ENCODE assay signal across 9 mouse cellular contexts in the genomic region with DNA sequence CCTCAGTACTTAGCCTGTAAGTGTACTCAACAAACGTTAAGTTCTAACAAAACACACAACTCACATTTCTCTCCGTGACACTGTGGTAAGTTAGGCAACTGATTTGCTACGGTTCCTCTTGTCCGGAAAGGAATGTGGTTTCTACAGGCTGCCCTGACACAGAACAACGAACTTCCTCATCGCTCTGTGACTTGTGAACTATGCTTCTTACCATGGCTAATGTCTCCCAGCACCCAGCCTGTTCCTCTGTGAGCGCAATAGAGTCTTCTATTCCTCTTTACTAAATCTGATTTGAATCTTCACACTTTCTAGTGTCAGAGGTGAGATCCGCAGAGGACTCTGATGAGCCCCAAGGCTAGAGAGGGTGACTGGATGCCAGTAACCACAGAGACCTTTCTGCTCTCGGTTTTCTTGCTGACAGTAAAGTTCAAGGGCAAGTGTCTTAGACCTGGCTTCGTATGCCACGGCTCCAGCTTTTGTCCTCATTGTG. TPM values are rescaled to one million over a fixed set of nuclear protein-coding genes. Genes with fewer than 3 reads are reported as not detected.
DNase-seq lines count a peak whose midpoint lies in the region; ATAC-seq and TF ChIP-seq lines count a peak whose summit lies in the region.
"Had no signal": no experiment of that assay in that cellular context is flagged by ENCODE, and none has a peak within 500 bp of the region (broad histone marks: within the 10 kb centered on the region; RNA-seq: fewer than 3 reads in every experiment).

No protein-coding gene starts in this region.

- WGBS in forebrain, embryonic 11.5 days = 78% methylated on average over 11 of the region's 11 CpGs

- no peak overlapping the region for H3K9ac ChIP-seq in forebrain, embryonic 11.5 days (ENCODE audit: low read length)
- H3K9ac ChIP-seq: embryonic facial prominence, embryonic 12.5 days had no signal

- no peak overlapping the region for H3K4me2 ChIP-seq in forebrain, embryonic 11.5 days (ENCODE audit: low read depth, low read length, severe bottlenecking)
- H3K4me2 ChIP-seq: embryonic facial prominence, embryonic 12.5 days had no signal

- no peak for TF ChIP-seq POLR2A in bone marrow macrophage, adult 2 months (IDR thresholded peaks at IDR 0.05; ENCODE audit: borderline replicate concordance, low read depth, low read length)

- no peaks in the 10 kb centered on the region for H3K27me3 ChIP-seq in forebrain, embryonic 11.5 days (ENCODE audit: control insufficient read depth, insufficient read depth, low read length)
- H3K27me3 ChIP-seq: embryonic facial prominence, embryonic 12.5 days had no signal

- H3K4me3 ChIP-seq in bone marrow macrophage, adult 2 months (ENCODE audit: insufficient read depth, low read length) = peak overlapping the region; percentile 32
- no peak overlapping the region for H3K4me3 ChIP-seq in forebrain, embryonic 11.5 days (ENCODE audit: low read depth, low read length)
- H3K4me3 ChIP-seq: embryonic facial prominence, embryonic 12.5 days had no signal

- DNase-seq in lung, adult 18-20 months = peak; percentile 37 to 68
- peak; percentile 61 to 72 for DNase-seq in natural killer cell, adult 2 months (ENCODE audit: low spot score in 2 of 2)
- no peak for DNase-seq in forebrain, embryonic 11.5 days (ENCODE audit: low spot score)
- DNase-seq in right cerebral cortex, postnatal 14 days = no peak
- DNase-seq in layer of hippocampus, postnatal 36 days = no peak

- H3K9me3 ChIP-seq in forebrain, embryonic 11.5 days (ENCODE audit: control insufficient read depth, low read length) = no peaks in the 10 kb centered on the region
- H3K9me3 ChIP-seq: embryonic facial prominence, embryonic 12.5 days had no signal

- H3K4me1 ChIP-seq in bone marrow macrophage, adult 2 months (ENCODE audit: control insufficient read depth, insufficient read depth, low read length) = peaks cover 17% of the 10 kb centered on the region
- H3K4me1 ChIP-seq in forebrain, embryonic 11.5 days (replicated peaks; ENCODE audit: control insufficient read depth, insufficient read depth, low read length) = 0 out of 2 replicates have a peak, but pooled peaks cover 1% of the 10 kb centered on the region

- peak; percentile 35 for ATAC-seq in CD4-positive, CD25-positive, alpha-beta regulatory T cell, adult 4 months
- ATAC-seq in forebrain, embryonic 11.5 days (replicated peaks; ENCODE audit: low FRiP score) = no peak

- TF ChIP-seq CTCF in bone marrow macrophage, adult 2 months (IDR thresholded peaks at IDR 0.05; ENCODE audit: low read depth, low read length) = no peak

- no peaks in the 10 kb centered on the region for H3K36me3 ChIP-seq in forebrain, embryonic 11.5 days (ENCODE audit: control insufficient read depth, insufficient read depth, low read length)
- H3K36me3 ChIP-seq: embryonic facial prominence, embryonic 12.5 days had no signal

- H3K27ac ChIP-seq in bone marrow macrophage, adult 2 months (ENCODE audit: insufficient read depth, low read depth, low read length) = peak overlapping the region; percentile 88
- no peak overlapping the region for H3K27ac ChIP-seq in forebrain, embryonic 11.5 days (ENCODE audit: low read depth, low read length)
- H3K27ac ChIP-seq: embryonic facial prominence, embryonic 12.5 days had no signal

RNA-seq across cellular contexts. Expression of gene Emb, which starts 3.1 kb away (rescaled TPM):
- 100 to 1,000 TPM; 123 to 124 TPM for polyA plus RNA-seq in CD4-positive, CD25-positive, alpha-beta regulatory T cell, adult 4 months (2017; shearing (Covaris generic))
- 271 and 273 TPM in 2 replicates for polyA plus RNA-seq in bone marrow macrophage, adult 2 months (2012; ENCODE audit: insufficient read depth, insufficient read length, missing spikeins)
- 33.9 and 35.4 TPM in 2 replicates for polyA plus RNA-seq in forebrain, embryonic 11.5 days (2014; fragmentation: Nextera tagmentation; extraction: Ambion mirVana)
- 10 to 100 TPM; 28.6 to 33.3 TPM for total RNA-seq in layer of hippocampus, postnatal 36 days (2021)

RNA-seq across cellular contexts. Expression of gene Gm17509, which starts 9.4 kb away (rescaled TPM):
- polyA plus RNA-seq in CD4-positive, CD25-positive, alpha-beta regulatory T cell, adult 4 months (2017; shearing (Covaris generic)) = under 1 TPM in 1 of 2 experiments, not detected in 1; 0.32 TPM
- polyA plus RNA-seq in bone marrow macrophage, adult 2 months (2012; ENCODE audit: insufficient read depth, insufficient read length, missing spikeins) = 0.45 TPM in 1 of 2 replicates, not detected in the other
- 0.45 and 0.95 TPM in 2 replicates for polyA plus RNA-seq in forebrain, embryonic 11.5 days (2014; fragmentation: Nextera tagmentation; extraction: Ambion mirVana)
- total RNA-seq in layer of hippocampus, postnatal 36 days (2021) = 1 to 10 TPM; 1.4 to 2.0 TPM
- total RNA-seq: heart, adult 18-20 months had no signal

Comparison
In these comparisons a context has a peak if more than half of its experiments do, and no peak if none do; other contexts are left out.
1. DNase-seq: peak in lung, adult 18-20 months (2 of 2) and natural killer cell, adult 2 months (2 of 2); none in forebrain, embryonic 11.5 days (single experiment), right cerebral cortex, postnatal 14 days (single experiment) and layer of hippocampus, postnatal 36 days (0 of 2).